Mouse (Mus musculus): ENCODE results near the gene Notch1. TPM values are rescaled to one million over a fixed set of nuclear protein-coding genes. Genes with fewer than 3 reads are reported as not detected.

Gene Notch1
- total RNA-seq, 2 experiments from 2014 or later, result 23.8 to 23.9 TPM

DNA sequence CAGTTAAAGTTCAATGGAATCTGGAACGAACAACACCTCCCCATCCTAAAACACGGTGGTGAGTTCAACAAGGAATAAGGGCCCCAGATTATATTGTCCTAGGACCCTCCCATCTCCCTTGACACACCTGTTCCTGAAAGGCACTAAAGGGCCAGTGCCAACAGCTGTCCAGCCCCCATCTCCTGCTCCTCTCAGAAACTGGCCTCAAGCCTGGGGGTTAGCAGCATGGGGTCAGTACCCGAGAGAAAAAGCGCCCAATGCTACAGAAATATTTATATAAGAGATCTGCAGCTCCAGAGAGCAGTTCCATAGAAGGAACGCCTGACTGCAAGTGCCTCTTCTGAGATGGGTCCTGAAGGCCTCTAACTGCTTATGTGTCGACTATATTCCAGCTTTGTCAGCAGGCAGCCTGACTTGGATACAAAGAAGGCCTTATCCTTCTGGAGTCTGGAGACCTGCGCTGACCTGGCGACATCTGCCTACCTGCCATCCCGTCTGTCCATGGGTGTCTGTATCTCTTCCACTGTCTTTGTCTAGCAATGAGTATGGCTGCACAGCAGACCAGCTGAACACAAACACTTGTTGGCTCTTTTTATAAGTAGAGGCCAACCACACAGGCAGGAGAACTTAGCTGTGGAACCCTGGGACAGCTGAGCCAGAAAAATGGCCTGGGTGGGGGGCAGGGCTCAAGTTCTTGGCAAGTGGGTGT is 11.5 kb downstream of the Notch1 start:
- no peak overlapping the region for H3K4me3 ChIP-seq
- DNase-seq (ENCODE audit: extremely low spot score in 1 of 2, low spot score in 2 of 2), result no peak
- TF ChIP-seq CTCF (IDR thresholded peaks at IDR 0.05), result no peak
- intact Hi-C loops (cut with DNase I), result loop anchor here (5.0 kb wide), 1 partner anchor 52 kb away; no protein-coding TSS in a partner anchor
- no peak overlapping the region for H3K27ac ChIP-seq

DNA sequence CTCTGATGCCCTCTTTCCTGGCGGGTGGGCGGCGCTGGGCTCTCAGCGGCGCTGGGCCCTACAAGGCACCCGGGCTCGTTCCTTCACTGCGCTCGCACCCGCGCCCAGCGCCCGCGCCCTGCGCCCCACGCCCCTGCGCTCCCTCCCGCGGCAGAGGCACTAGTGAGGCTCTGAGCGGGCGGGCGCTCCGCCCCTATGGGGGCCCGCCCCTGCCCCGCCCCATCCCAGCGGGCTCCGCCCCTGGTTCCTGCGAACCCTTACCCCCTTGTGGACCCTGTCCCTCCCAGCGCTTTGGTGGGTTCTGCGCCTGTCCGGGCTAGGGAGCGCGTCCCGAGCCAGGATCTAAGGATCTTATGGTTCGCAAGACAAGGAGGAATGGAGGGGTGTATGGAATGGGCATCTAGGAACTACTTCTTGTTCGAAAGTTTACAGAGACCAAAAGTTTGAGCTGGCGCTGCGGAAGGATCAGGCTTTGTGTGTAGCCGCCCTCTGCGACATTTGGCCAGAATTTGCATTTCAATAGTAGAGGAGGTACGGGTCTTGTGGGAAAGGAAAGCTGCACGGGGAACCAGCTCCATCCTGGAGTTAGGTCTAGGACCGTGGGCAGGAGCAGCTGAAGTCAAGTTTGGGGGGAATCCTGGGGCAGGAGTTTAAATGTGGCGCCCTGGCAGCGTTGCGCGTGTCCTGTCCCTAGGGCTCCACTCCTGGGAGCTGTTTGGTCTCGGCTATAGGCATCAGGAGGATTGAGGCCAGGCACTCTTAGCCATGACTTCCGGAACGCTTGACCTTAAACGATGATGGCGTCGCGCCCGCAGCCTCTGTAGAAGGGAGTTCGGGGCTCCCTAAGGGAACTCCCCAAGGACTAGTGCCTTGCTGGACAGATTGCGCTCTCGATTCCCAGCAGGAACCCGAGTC is 12.5 kb downstream of the Notch1 start:
- DNase-seq (ENCODE audit: extremely low spot score in 1 of 2, low spot score in 2 of 2), result peak; percentile 42 to 61
- no peak; the same call in 1 of the 2 replicates for TF ChIP-seq CTCF (IDR thresholded peaks at IDR 0.05)
- H3K27ac ChIP-seq, result peak overlapping the region; percentile 88
- peak overlapping the region; percentile 63 for H3K4me3 ChIP-seq
- intact Hi-C loops (cut with DNase I), result loop anchor here (5.0 kb wide), 1 partner anchor 53 kb away; no protein-coding TSS in a partner anchor

- Histone ChIP-seq H3K27ac (peak overlapping the region; percentile 88), H3K4me3 (peak overlapping the region; percentile 63)
- intact Hi-C loops (cut with DNase I), result loop anchor here (5.0 kb wide), 1 partner anchor 54 kb away; no protein-coding TSS in a partner anchor
- TF ChIP-seq CTCF (IDR thresholded peaks at IDR 0.05), result no peak
- DNase-seq (ENCODE audit: extremely low spot score in 1 of 2, low spot score in 2 of 2), result no peak
Observed at GRCm38 (mm10) chr2:26502863-26503631, 13.4 kb downstream of the Notch1 start.

GRCm38 (mm10) chr2:26502299-26502862 is 14.1 kb downstream of the Notch1 start:
- H3K4me3 ChIP-seq, result peak overlapping the region; percentile 63
- peak; percentile 33 to 42 for DNase-seq (ENCODE audit: extremely low spot score in 1 of 2, low spot score in 2 of 2)
- no peak for TF ChIP-seq CTCF (IDR thresholded peaks at IDR 0.05)
- H3K27ac ChIP-seq, result peak overlapping the region; percentile 88
- intact Hi-C loops (cut with DNase I), result loop anchor here (5.0 kb wide), 1 partner anchor 55 kb away; no protein-coding TSS in a partner anchor

DNA sequence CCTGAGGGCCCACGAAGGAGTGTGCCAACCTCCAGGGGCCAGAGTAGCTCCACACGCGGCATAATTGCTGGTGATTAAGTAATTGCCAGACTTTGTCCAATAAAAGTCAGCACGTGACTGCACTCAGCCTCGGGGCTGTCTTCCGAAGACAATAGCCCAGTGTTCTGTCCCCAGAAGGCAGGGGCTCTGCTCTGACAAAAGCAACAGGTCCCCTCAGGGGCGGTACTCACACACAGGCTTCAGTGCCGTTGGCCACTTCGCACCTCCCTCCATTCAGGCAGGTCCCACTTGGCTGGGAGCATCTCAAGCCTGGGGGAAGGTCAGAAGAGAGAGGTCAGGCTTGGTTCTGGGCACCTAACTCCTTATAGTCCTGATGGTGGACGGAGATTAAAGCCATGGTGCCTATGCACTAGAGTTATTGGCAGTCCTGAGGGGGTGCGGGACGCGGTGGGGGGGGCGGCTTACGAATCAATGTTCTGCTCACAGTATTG is 14.8 kb downstream of the Notch1 start:
- H3K27ac ChIP-seq, result peak overlapping the region; percentile 88
- DNase-seq (ENCODE audit: extremely low spot score in 1 of 2, low spot score in 2 of 2), result peak in 1 of 2 experiments; percentile 27
- peak overlapping the region; percentile 63 for H3K4me3 ChIP-seq
- intact Hi-C loops (cut with DNase I), result loop anchor here (5.0 kb wide), 1 partner anchor 56 kb away; no protein-coding TSS in a partner anchor
- no peak for TF ChIP-seq CTCF (IDR thresholded peaks at IDR 0.05)

DNA sequence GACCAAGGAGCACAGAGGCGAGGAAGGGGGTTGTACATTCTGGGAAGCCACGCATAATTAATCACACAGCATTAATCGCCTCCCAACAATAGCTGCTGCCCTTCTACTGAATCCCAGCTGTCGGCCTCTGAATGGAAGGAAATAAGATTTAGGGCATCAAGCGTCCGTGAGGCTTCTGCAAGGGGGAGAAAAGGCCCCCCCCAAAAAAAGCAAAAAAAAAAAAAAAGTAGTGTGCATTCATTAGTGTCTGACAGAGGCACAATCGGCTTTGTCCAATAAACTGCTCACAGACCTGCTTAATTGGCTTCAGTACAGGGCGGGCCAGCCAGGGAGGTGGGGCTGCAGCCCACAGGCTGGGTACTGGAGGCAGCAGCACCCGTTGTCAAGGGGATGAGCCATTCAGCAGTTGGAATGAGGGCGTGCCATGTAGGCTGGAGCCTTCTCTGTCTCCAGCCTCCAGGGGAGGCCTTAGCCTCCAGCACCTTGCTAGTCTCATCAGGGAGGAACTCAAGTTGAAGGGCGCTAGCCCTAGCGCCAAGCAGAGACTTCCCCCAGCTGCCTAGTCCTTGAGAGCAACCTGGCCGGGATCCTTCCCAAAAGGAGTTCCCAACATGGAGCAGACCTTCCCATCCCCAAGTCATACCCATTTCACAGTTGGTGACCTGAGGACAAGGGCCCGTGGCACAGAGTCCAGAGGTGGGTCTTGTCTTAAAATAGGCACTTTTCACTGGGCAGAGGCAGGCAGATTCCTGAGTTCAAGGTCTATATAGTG is 15.7 kb downstream of the Notch1 start:
- DNase-seq (ENCODE audit: extremely low spot score in 1 of 2, low spot score in 2 of 2), result peak; percentile 33 to 62
- intact Hi-C loops (cut with DNase I), result loop anchor here (1.0 to 5.0 kb wide), 2 partner anchors 13 to 57 kb away; no protein-coding TSS in a partner anchor
- Histone ChIP-seq H3K4me3 (peak overlapping the region; percentile 63), H3K27ac (peak overlapping the region; percentile 41)
- no peak for TF ChIP-seq CTCF (IDR thresholded peaks at IDR 0.05)

- TF ChIP-seq CTCF (IDR thresholded peaks at IDR 0.05), result no peak
- DNase-seq (ENCODE audit: extremely low spot score in 1 of 2, low spot score in 2 of 2), result peak in 1 of 2 experiments; percentile 39
- intact Hi-C loops (cut with DNase I), result loop anchor here (1.0 to 5.0 kb wide), 2 partner anchors 13 to 57 kb away; no protein-coding TSS in a partner anchor
- Histone ChIP-seq H3K27ac (peak overlapping the region; percentile 63), H3K4me3 (no peak overlapping the region)
Observed at GRCm38 (mm10) chr2:26500027-26500598, 16.4 kb downstream of the Notch1 start.

GRCm38 (mm10) chr2:26498694-26499093 is 17.8 kb downstream of the Notch1 start:
- Histone ChIP-seq H3K27ac (peak overlapping the region; percentile 44), H3K4me3 (no peak overlapping the region)
- DNase-seq (ENCODE audit: extremely low spot score in 1 of 2, low spot score in 2 of 2), result no peak
- no peak for TF ChIP-seq CTCF (IDR thresholded peaks at IDR 0.05)
- intact Hi-C loops (cut with DNase I), result no loop called here

DNA sequence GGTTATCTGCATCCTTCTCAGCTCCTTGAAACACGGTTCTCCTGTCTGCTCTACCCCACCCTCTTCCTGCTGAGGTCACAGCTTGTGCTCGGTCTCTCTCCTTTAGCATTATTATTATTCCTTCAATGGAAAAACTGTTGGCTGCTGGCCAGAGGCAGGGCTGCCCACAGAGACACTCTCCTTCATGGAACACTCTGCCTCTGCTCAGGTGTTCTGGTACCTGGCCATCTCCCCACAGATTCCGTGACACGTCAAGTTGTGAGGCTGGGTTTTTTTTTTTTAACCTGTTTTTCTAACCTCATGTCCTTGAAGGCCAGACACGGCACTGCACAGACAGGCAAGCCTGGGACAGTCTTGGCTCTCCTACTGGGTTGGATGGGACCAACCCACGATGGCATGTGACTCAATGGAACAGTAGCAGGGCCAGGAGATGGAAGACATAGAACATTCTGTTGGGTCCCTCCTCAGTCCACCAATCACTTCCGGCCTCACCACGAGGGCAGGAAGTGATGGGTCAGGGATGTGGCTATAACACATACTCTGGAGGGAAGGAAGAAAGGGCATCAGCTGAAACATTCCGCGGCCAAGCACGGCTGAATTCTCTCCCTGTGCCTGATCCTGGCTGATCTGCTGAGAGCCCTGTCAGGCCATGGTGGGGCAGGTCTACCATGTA is 18.5 kb downstream of the Notch1 start:
- intact Hi-C loops (cut with DNase I), result no loop called here
- TF ChIP-seq CTCF (IDR thresholded peaks at IDR 0.05), result no peak
- peak overlapping the region; percentile 44; the same call in 1 of the 2 replicates for H3K27ac ChIP-seq

More for the DNA sequence above, 18.5 kb downstream of the Notch1 start:
- no peak overlapping the region for H3K4me3 ChIP-seq
- no peak for DNase-seq (ENCODE audit: extremely low spot score in 1 of 2, low spot score in 2 of 2)
